Mouse (Mus musculus): ENCODE measurements at regions not wholly inside any gene's neighbourhood (a gene's known extent, or its start where the extent isn't known, plus 50 kb on each side); places are given as distances from the start of the nearest gene placed in this dataset.
A peak's percentile ranks its signal among the peaks of the same experiment; 100 is the strongest.

DNA sequence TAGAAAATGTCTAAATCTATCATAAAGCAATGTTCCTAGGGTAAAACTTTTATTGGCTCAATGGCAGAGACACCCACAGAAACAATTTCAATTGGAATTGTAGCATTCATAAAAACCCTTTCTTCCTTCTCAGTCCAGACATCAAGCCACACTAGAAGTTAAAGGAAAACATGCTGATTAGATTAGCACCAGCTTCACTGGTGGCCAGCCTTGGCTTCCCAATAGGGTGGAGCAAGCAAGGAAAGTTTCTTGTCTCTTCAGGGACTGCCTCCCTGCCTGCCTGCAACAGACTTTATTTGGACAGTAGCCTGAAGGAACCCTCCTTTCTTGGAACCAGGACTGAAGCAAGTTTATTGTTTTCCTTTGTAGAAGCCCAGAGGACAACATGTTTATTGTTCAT is 289.0 kb upstream of the Mef2c start:
- no peak for DNase-seq (ENCODE audit: low spot score in 2 of 2)

DNA sequence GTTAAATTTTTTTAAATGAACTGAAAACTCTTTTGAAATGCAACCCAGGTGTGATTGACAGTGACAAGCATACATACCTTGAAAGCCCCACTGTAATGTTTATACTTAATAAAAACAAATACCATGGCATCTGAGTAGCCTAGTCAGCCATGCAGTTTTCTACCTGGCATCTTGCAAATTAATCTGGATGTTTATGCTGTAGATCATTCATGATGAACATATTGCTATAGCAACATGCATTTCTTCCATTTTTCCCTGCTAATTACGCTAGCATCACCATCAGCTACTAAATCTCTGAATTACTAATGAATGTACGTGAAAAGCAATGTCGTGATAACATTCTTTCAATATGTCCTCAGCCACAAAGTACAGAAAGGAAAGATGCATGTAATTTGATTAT is 287.4 kb upstream of the Mef2c start:
- no peak for DNase-seq (ENCODE audit: low spot score in 2 of 2)

DNA sequence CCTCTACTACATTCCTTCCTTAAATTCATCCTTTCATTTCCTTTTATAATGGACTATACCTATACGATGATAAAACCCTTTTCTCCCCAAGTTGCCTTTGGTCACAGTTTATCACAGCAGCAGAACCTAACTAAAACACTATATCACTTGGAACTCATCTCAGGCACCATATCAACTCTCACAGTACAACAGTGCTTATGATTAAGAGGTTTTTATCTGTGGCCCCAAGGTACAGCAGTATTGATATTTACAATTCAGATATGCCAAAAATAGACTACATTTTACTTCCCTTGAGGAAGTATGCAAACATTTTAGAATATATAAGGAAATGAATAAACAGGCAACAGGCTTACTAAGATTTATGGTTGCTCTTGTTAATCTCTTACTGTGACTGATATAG is 251.4 kb upstream of the Mef2c start:
- no peak for DNase-seq (ENCODE audit: low spot score in 2 of 2)

DNA sequence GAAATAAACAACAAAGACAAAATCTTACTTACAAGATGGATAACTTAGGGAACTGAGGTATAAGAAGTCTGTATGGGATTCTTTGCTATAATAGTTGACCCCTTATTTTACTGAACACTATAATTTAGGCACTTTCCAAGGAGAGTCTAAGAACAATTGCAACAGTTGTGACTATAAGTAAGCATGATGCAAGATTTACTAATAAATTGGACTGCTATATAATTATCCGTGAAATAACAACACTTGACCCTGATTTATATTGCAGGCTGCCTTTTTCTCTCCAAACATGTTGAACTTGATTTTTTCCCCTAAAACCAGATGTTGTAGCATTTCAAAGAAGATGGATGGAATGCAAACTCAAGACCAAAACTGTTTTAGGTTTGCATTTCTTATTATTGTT is 237.2 kb upstream of the Mef2c start:
- DNase-seq (ENCODE audit: low spot score in 2 of 2): no peak

DNA sequence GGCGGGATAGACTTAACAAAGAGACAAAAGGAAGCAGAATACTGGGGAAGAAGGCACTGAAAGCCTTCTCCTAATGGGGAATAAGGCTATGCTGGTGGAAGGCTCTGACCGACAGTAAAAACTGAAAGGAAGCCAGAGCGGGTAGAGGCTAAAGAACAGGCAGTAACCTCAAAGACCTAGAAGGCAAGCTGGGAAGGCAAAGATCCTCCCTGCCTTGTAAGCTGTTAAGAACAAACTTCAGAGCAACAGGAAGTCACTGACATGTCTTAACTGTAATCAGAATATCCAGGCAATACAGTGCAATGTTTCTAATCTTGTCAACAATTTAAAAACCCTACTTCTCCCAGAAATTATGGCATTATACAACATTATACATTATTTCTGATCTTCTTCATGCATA is 235.2 kb upstream of the Mef2c start:
- no peak for DNase-seq (ENCODE audit: low spot score in 2 of 2)

DNA sequence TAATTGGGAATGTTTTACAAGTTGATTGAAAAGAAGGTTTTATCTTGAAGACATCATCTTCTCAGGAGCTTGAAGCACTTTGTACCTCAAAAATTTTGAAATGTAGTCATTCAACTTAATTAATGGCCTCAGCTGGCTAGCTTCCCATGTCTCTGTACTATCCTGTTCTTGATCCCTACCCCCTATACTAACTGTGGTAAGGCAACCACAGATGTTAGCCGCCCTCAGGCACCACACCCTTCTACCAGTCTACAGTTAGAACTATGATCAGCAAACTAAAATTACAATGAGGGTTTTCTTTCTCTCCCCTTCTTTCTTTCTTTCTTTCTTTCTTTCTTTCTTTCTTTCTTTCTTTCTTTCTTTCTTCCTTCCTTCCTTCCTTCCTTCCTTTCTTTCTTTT is 225.1 kb upstream of the Mef2c start:
- DNase-seq (ENCODE audit: low spot score in 2 of 2): no peak

DNA sequence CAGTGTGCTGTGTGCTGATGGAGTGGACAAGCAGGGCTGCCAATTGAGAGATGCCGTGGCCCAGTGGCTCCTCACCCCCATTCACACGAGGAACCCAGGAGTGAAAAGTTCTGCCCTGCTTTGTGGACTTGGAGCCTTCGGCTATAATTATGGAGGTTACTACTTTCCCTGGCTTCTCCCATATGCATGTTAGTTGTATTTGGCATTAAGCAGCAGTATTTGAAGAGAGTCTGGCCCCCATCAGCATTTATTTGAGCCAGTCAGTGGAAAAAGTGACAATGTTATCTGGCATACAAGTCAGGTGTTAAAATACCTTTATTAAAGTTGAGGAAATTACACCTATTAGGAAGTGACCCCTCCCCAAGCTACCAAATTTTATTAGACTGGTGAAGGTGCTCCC is 196.1 kb upstream of the Mef2c start:
- DNase-seq (ENCODE audit: low spot score in 2 of 2): no peak

DNA sequence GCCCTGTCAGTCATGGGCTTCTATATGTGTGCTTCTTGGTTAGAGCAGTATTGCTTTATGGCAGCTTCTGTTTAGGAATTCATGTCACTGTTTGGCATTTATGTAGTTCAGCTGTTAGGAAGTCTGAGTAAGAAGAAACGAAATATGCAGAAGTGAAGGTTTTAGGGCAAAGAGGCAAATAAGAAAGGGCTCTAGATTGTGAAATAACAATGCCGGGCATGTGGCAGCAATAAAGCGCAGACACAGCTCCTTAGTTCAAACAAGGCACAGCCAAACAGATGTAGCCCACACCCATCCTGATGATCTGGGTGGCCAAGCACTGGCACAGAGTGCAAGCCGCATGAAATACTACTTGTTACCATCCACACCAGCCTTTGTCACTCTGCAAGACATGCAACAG is 175.3 kb upstream of the Mef2c start:
- DNase-seq (ENCODE audit: low spot score in 2 of 2): no peak

DNA sequence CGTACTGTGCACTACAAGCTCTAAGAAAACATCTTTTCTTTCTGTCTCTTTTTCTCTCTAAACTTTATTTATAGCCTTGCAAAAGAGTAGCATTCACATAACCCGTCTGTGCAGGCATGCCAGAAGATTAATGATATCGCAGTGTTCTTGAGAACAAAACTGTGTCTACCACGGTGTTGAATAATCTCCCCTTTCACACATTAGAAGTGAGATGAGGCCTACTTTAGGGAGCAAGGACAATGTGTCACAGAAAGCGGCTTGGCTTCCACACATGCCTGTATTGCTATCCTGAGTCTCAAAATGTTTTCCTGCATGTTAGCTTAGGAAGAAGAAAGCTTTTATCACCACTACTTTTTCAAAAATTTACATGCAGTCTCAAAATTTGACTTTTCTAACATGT is 170.1 kb upstream of the Mef2c start:
- no peak for DNase-seq (ENCODE audit: low spot score in 2 of 2)

DNA sequence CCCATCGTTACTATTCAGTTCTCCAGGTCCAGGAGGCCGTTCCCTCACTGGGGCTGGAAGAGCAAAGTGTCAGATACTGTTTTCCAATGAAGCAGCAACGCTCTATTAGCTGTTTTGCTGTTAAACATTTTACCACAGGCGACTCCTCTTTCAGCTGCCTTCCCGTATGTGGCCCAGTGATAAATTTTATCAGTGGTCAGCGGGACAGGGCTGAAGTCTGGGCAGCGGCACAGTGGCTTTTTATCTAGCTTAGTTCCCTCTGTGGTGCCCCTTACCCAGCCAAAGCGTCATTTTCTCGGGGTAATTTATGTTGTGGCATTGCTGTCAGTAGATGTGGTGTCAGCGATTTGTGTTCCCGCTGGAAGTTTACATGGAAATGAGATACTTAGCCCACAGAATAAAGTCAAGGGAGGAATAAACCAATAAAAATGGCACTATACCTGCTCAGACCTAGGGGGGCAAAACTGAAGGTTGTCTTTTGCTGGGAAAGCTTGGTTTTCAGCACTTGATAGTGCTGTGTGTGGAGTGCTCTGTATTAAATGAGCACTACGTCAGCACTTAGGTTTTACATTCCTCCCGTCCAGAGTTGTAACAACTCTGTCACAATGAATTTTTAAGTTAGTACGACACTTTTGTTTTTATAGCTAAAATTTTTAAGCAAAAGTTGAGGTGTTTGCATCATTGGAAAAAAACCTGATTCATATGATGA is 159.1 kb upstream of the Mef2c start:
- peak; percentile 22 to 34 for DNase-seq (ENCODE audit: low spot score in 2 of 2)

DNA sequence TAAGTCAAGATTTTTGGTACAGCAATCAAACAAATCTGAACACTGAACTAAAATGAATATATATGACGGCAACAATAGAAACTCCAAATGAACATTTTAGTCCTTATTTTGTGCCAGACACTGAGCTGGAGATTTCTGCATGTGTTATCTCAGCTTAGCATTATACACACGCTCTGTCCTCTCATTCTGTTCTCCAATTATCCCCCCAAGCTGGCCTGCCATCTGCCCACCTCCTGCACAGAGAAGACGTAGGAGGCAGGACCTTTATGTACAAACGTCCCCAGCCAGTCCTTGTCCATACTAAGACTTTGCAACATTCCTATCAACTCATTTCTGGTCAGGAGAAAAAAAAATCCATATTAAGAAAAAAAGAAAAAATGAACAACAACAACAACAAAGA is 148.5 kb upstream of the Mef2c start:
- no peak for DNase-seq (ENCODE audit: low spot score in 2 of 2)

DNA sequence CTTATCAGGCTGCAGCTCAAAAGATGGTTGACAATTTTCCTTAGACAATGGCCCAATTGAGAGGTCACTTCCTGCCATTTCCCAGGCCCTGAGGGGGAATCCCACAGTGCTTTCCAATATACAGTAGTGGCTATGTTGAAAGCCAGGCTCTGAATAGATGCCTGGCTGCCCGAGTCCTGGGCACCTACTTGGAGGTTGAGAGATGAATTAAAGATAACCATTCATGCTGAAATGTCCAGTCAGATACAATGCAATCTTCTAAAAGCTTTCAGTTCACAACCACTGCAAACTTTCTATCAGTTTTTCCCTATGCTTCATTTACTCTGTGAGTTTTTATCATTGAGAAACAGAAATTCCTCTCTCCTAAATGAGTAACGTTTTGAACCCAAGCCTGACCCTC is 143.3 kb upstream of the Mef2c start:
- DNase-seq (ENCODE audit: low spot score in 2 of 2): no peak

DNA sequence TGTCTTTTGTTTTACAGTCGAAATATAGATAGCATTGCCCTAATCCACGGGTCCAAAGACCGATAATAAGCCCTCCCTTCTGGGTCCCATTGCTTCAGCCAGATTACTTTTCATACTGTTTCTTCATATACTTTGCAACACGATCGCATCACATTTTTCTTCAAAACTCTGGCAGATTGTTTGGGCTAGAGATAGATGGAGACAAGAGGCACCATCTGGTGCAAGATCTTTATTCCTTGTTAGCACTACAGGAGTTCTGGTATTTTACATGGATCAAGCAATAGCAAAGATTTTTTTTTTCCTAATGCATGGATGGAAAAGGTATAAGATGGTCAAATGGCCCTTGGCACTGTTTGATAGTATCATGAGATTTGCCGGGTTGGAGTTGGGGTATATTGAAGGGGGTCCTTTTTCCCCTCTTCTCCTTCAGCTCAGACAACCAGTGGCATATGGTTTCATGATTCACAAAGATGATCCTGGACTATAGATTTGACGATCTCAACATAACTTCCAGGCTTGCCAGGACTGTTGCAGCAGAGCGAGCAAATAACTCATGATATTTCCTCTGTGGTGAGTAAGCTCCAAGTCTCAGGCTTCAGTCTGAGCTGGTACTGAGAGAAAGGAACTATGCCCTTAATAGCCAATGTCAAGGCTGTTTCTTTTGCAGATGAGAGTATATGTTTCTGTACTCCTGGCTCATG is 127.6 kb upstream of the Mef2c start:
- no peak for DNase-seq (ENCODE audit: low spot score in 2 of 2)

DNA sequence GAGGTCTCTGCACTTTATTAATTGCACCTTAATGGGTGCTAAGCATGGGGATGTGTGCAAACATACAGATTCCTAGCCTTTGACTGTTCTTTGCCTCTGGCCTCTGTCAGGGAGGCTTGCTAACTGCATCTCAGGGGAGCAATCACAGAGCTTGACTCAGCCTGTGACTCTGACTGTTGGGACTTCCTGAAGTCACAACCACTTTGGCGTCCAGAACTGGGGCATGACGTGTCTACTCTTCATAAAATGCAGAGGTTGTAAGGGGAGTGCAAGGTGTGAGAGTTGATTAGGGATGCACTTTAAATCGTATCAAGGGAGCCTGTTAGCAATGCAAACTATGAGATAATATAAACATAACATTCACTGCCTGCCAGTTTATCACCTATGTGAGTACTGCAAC is 125.2 kb upstream of the Mef2c start:
- DNase-seq (ENCODE audit: low spot score in 2 of 2): no peak

DNA sequence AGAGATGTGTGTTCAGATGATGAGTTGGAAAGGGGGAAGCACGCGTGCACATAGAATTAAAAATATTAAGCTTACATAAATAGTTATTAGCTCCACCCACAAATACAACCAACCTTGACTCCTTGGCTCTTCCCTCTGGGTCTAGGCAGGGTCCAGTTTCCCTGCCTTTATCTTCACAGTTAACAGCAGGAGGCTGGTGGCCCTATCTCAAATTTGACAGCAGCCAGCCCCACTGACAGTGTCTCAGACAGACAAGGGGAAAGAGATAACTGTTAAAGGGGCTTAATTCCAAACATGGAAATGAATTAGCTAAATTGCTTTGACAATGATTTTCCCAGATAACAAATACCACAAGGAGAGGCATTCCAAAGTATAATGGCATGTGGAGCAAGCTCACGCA is 121.2 kb upstream of the Mef2c start:
- DNase-seq (ENCODE audit: low spot score in 2 of 2): no peak

DNA sequence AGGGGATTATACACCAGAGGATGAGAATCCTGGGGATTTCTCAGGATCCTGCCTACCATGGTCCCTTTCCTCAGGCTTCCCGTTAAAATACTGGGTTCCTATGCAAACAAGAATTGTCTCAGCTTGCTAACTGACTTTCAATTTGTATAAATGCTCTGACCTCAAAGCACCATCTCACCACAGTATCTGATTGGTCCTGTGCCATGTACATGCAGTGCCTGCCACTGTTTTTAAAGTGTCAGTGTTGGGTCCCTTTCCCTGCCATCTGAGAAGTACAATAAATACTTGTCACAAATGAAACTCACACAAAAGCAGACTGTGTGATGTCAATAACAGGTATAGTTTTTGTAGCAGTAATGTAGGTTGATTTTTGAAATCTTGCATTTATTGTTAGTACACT is 109.1 kb upstream of the Mef2c start:
- DNase-seq (ENCODE audit: low spot score in 2 of 2): no peak

DNA sequence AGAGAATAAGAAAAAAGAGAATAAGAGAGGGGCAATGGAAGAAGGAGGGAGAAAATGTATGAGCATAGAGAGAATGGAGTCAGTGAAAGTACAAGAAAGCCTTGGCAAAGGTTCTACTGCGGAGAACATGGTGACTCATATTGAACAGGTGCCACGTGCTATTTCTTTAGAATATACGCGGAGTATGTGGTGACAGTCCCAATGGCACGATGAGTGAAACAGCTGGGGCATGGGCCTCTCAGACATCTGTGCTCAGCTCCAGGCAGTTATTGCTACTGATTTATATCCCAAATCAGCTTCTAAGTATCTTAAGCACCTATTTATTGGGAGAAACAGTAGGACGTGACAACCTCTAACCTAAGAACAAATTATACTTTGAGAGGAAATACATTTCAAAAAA is 104.5 kb upstream of the Mef2c start:
- DNase-seq (ENCODE audit: low spot score in 2 of 2): no peak

DNA sequence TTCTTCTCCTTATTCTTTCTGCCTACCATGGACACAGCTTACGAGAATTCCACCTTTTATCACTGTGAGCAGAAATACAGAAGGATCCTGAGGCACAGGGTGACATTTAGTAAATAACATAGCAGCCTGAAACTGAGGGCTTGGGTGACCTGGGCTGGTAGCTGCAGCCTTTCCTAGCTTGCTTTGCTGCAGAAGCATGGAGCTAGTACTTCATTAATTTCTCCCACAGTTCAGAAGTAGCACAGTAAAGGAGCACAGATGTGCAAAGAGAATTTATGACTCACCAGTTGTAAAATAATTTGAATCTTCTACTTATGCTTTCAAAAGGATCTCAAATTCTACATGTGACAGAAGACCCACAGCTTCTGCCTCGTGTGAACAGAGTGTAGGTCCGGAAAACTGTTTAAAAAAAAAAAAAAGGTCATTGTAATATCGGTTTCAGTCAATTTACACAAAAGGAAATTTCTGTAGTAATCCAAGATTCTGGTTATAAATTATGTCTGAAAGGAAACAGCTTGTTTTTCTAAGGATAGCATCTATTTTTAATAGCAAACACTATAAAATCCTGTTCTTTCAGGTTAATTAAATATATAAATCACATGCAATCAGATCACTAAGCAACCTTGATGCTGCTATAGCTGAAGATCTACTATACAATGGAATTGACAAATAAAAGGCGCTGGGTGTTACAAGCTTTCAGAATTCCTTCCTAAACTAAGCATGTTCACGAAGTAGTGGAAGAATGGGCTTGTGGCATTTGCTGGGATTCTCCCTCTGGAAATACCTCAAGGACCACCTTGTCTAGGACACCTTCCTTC is 64.0 kb upstream of the Mef2c start:
- no peak for DNase-seq (ENCODE audit: low spot score in 2 of 2)

DNA sequence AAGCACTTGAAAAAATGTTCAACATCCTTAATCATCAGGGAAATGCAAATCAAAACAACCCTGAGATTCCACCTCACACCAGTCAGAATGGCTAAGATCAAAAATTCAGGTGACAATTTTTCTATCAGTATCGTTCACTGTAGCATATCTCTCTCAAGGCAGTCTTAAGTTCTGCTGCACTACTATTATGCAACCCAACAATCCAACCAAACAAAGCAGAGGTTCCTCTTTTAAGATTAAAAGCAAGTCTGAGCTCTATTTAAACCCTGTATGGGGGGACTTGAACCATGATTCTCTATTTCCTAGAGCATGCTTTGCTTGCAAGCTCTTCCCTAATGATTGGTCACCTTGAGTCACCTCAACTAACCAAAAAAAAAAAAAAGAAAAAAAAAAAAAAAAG is 59.6 kb upstream of the Mef2c start:
- DNase-seq (ENCODE audit: low spot score in 2 of 2): no peak

DNA sequence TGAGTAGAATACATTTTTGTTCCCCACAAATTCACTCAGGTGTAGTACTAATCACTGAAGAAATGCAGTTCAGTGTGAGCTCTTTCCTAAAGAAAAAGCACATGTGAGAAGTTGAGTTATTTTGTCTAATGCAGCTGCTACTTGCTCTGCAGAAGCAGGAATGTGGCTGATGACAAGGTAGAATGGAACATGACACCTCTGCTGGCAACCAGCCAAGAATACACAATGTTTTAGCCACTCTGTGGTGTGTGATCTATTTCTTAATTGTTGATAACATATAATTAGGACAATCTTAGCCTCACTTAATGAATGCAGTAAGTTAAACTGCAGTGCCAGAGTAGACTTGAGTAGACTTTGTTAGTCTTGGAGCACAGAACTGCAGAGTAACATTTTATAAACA is 53.0 kb upstream of the Mef2c start:
- DNase-seq (ENCODE audit: low spot score in 2 of 2): no peak

DNA sequence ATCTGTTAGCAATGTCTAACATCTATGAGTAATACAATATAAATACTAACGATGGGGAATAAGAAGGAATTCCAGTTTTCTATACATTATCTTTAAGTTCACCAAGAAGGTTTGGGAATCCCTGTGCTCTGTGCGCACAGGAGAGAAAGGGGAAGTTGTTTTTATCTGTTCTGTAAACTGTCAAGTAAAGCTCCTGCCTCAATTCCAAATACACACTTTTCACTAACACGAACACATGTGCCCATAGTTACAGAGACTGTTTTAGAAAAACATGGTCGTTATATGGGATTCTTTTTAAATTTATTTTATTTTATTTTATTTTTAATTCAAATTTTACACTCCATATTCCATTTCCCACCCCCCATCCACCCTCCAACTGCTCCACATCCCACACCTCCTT is 50.8 kb upstream of the Mef2c start:
- no peak for DNase-seq (ENCODE audit: low spot score in 2 of 2)

Data from spleen, postnatal 14 days (tissue).